Mouse (Mus musculus): ENCODE measurements at regions not wholly inside any gene's neighbourhood (a gene's known extent, or its start where the extent isn't known, plus 50 kb on each side); places are given as distances from the start of the nearest gene placed in this dataset.

DNA sequence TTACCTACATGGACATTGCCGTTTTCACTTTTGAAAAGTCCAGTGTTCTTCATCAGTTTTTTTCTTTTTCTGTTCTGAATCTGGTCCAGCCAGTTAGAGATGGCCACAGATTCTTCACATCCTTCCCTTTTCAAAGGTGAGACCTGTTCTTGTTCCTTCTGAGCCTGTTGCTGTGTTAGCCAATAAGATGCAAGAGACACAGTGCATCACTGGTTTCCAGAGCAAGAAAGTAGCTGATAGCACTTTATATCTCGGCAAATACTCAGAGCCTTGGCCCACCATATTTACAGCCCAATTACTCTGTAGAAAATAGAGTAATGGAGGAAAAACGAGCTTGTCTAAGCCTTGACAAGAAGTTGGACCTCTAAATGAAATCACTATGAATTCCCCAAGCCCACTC is 180.7 kb upstream of the Fbxl17 start:
- Histone ChIP-seq H3K9ac (replicated peaks) (no peak overlapping the region), H3K4me2 (ENCODE audit: low read depth, low read length) (no peak overlapping the region), H3K27me3 (ENCODE audit: insufficient read depth, low read length) (no peaks in the 10 kb centered on the region), H3K4me1 (ENCODE audit: insufficient read depth) (no peaks in the 10 kb centered on the region), H3K4me3 (ENCODE audit: low read depth, low read length) (no peak overlapping the region), H3K27ac (ENCODE audit: low read depth) (no peak overlapping the region), H3K36me3 (replicated peaks; ENCODE audit: insufficient read depth, low read length) (no peaks in the 10 kb centered on the region), H3K9me3 (ENCODE audit: low read length) (no peaks in the 10 kb centered on the region)
- DNase-seq, result no peak
- TF ChIP-seq EP300 (IDR thresholded peaks at IDR 0.05; ENCODE audit: low read depth) (no peak), CTCF (IDR thresholded peaks at IDR 0.05; ENCODE audit: low read depth) (no peak)
- ATAC-seq, result no peak
- WGBS (ENCODE audit: insufficient replicate concordance), result 64% methylated on average over 3 of the region's 3 CpGs

- no peak overlapping the region for H3K27ac ChIP-seq (ENCODE audit: low read depth)
- WGBS (ENCODE audit: insufficient replicate concordance), result 61% methylated on average over 9 of the region's 9 CpGs
- H3K9me3 ChIP-seq (ENCODE audit: low read length), result no peaks in the 10 kb centered on the region
- H3K36me3 ChIP-seq (replicated peaks; ENCODE audit: insufficient read depth, low read length), result no peaks in the 10 kb centered on the region
- DNase-seq, result no peak
- no peak for TF ChIP-seq EP300 (IDR thresholded peaks at IDR 0.05; ENCODE audit: low read depth)
- TF ChIP-seq CTCF (IDR thresholded peaks at IDR 0.05; ENCODE audit: low read depth), result peak; percentile 29
- no peak overlapping the region for H3K4me3 ChIP-seq (ENCODE audit: low read depth, low read length)
- no peak overlapping the region for H3K4me2 ChIP-seq (ENCODE audit: low read depth, low read length)
- no peak for ATAC-seq
- no peaks in the 10 kb centered on the region for H3K4me1 ChIP-seq (ENCODE audit: insufficient read depth)
- H3K27me3 ChIP-seq (ENCODE audit: insufficient read depth, low read length), result no peaks in the 10 kb centered on the region
- H3K9ac ChIP-seq (replicated peaks), result no peak overlapping the region
Measured at GRCm38 (mm10) chr17:63683345-63683744, 179.5 kb upstream of the Fer start.

DNA sequence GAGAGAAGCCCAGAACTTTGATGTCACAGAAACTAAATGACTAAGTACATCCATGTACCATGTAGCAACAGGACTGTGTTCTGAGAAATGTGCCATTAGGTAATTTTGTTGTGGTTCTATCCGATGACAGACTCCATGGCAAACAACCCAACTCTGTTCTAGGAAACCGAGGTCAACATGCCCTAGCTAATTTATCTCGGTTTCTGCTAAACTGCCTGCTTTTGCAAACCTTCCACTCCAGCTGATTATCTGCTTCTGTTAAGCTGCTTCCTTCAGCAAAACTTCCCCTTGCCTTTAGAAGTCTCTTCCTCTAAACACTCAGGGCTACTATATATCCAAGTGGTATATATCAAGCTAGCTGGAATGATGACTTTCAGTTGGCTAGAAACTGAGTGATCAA is 178.8 kb upstream of the Fer start:
- H3K4me3 ChIP-seq (ENCODE audit: low read depth, low read length), result no peak overlapping the region
- no peaks in the 10 kb centered on the region for H3K36me3 ChIP-seq (replicated peaks; ENCODE audit: insufficient read depth, low read length)
- 32% methylated on average over 3 of the region's 3 CpGs for WGBS (ENCODE audit: insufficient replicate concordance)
- H3K4me1 ChIP-seq (ENCODE audit: insufficient read depth), result no peaks in the 10 kb centered on the region
- no peaks in the 10 kb centered on the region for H3K9me3 ChIP-seq (ENCODE audit: low read length)
- ATAC-seq (no peak), DNase-seq (no peak)
- no peak overlapping the region for H3K27ac ChIP-seq (ENCODE audit: low read depth)
- TF ChIP-seq CTCF (IDR thresholded peaks at IDR 0.05; ENCODE audit: low read depth) (no peak), EP300 (IDR thresholded peaks at IDR 0.05; ENCODE audit: low read depth) (no peak)
- H3K9ac ChIP-seq (replicated peaks), result no peak overlapping the region
- H3K4me2 ChIP-seq (ENCODE audit: low read depth, low read length), result no peak overlapping the region
- H3K27me3 ChIP-seq (ENCODE audit: insufficient read depth, low read length), result no peaks in the 10 kb centered on the region

DNA sequence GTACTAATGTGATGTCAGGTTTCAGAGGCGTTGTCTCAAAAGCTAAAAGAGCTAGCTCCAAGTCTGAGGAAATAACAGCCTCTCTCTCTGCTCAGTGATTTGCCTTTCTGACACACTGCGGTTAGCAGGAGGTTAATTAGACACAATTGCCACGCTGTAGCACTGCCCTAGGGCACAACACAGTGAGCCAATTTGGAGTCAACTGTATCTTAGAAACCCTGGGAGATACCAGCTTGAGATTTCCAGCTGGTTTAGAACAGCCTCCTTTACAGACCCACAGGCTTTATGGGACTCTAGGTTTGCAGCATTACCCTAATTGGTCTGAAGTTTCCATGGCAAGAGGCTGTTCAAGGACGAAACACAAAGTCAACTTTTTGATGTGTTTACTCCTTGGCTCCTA is 176.9 kb upstream of the Fer start:
- H3K27ac ChIP-seq (ENCODE audit: low read depth), result no peak overlapping the region
- 66% methylated on average over 4 of the region's 4 CpGs for WGBS (ENCODE audit: insufficient replicate concordance)
- H3K27me3 ChIP-seq (ENCODE audit: insufficient read depth, low read length), result no peaks in the 10 kb centered on the region
- ATAC-seq (no peak), DNase-seq (no peak)
- TF ChIP-seq CTCF (IDR thresholded peaks at IDR 0.05; ENCODE audit: low read depth) (no peak), EP300 (IDR thresholded peaks at IDR 0.05; ENCODE audit: low read depth) (no peak)
- H3K4me1 ChIP-seq (ENCODE audit: insufficient read depth), result no peaks in the 10 kb centered on the region
- H3K36me3 ChIP-seq (replicated peaks; ENCODE audit: insufficient read depth, low read length), result no peaks in the 10 kb centered on the region
- no peak overlapping the region for H3K9ac ChIP-seq (replicated peaks)
- no peaks in the 10 kb centered on the region for H3K9me3 ChIP-seq (ENCODE audit: low read length)
- H3K4me2 ChIP-seq (ENCODE audit: low read depth, low read length), result no peak overlapping the region
- H3K4me3 ChIP-seq (ENCODE audit: low read depth, low read length), result no peak overlapping the region

DNA sequence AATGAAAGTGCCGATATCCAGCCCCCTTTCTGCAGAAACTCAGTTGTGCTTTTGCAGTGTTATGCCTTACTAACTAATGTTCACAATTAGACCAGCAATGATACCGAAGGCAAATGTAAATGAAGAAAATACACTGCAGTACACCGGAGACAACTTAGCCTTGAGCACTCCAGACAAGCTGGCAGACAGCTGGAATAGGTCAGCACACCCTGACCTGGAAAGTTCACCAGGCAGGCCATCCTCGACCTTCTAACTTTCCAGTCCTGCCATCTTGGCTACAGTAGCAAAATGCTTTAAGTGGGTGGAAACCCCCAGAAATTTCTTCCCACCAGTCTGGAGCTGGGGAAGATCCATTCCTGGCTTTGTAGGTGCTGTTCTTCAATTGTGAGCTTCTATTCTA is 176.5 kb upstream of the Fer start:
- no peaks in the 10 kb centered on the region for H3K36me3 ChIP-seq (replicated peaks; ENCODE audit: insufficient read depth, low read length)
- no peak for ATAC-seq
- TF ChIP-seq EP300 (IDR thresholded peaks at IDR 0.05; ENCODE audit: low read depth), result no peak
- TF ChIP-seq CTCF (IDR thresholded peaks at IDR 0.05; ENCODE audit: low read depth), result no peak
- DNase-seq, result no peak
- H3K4me2 ChIP-seq (ENCODE audit: low read depth, low read length), result no peak overlapping the region
- no peaks in the 10 kb centered on the region for H3K27me3 ChIP-seq (ENCODE audit: insufficient read depth, low read length)
- no peak overlapping the region for H3K4me3 ChIP-seq (ENCODE audit: low read depth, low read length)
- whole genome bisulfite sequencing (ENCODE audit: insufficient replicate concordance), result 67% methylated on average over 4 of the region's 4 CpGs
- H3K9me3 ChIP-seq (ENCODE audit: low read length), result no peaks in the 10 kb centered on the region
- no peak overlapping the region for H3K9ac ChIP-seq (replicated peaks)
- H3K27ac ChIP-seq (ENCODE audit: low read depth), result no peak overlapping the region
- no peaks in the 10 kb centered on the region for H3K4me1 ChIP-seq (ENCODE audit: insufficient read depth)

DNA sequence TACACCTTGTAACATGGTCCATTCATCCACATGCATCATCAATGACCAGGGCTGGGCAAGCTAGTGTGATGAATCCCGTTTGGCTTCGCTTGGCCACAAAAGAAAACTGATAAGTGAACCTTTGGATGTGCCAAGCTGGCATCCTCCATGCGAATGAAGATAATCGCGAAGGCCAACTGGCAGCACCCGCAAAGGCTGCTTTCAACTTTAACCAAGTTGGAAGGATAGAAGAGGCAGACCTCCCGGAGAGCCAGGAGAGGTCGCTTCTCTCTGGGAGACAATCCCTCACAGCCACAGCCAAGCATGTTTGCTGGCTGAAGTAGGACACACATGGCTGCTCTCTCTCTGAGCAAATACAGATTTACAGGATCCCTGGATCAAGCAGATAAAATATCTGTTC is 173.6 kb upstream of the Fer start:
- ATAC-seq, result no peak
- no peaks in the 10 kb centered on the region for H3K27me3 ChIP-seq (ENCODE audit: insufficient read depth, low read length)
- DNase-seq, result no peak
- WGBS (ENCODE audit: insufficient replicate concordance), result 79% methylated on average over 8 of the region's 8 CpGs
- no peak overlapping the region for H3K4me3 ChIP-seq (ENCODE audit: low read depth, low read length)
- H3K4me2 ChIP-seq (ENCODE audit: low read depth, low read length), result no peak overlapping the region
- H3K36me3 ChIP-seq (replicated peaks; ENCODE audit: insufficient read depth, low read length), result no peaks in the 10 kb centered on the region
- H3K27ac ChIP-seq (ENCODE audit: low read depth), result no peak overlapping the region
- no peak for TF ChIP-seq EP300 (IDR thresholded peaks at IDR 0.05; ENCODE audit: low read depth)
- no peak for TF ChIP-seq CTCF (IDR thresholded peaks at IDR 0.05; ENCODE audit: low read depth)
- H3K9me3 ChIP-seq (ENCODE audit: low read length), result no peaks in the 10 kb centered on the region
- H3K4me1 ChIP-seq (ENCODE audit: insufficient read depth), result no peaks in the 10 kb centered on the region
- no peak overlapping the region for H3K9ac ChIP-seq (replicated peaks)

All from liver, postnatal 0 days (tissue).